Mouse (Mus musculus) macrophage (primary cell): ENCODE results near the gene Colgalt2. TPM values are rescaled to one million over a fixed set of nuclear protein-coding genes. Genes with fewer than 3 reads are reported as not detected.
A peak's percentile ranks its signal among the peaks of the same experiment; 100 is the strongest.

ENCODE experiments used
- H3K27ac ChIP-seq: fragments of 350-480 bp; formaldehyde crosslinking; 2 replicates; pipeline ENCODE4 v1.9.0; 2021
- H3K36me3 ChIP-seq: fragments of 350-480 bp; formaldehyde crosslinking; 2 replicates; pipeline ENCODE4 v1.9.0; 2021; ENCODE audit errors: inconsistent target
- H3K4me3 ChIP-seq: fragments of 350-480 bp; formaldehyde crosslinking; 2 replicates; pipeline ENCODE4 v1.9.0; 2021; ENCODE audit errors: inconsistent target
- H3K79me2 ChIP-seq: fragments of 350-480 bp; formaldehyde crosslinking; 2 replicates; pipeline ENCODE4 v1.9.0; 2021; ENCODE audit errors: inconsistent target
- WGBS: methylation state at CpG from one replicate; pipeline ENCODE4 v1.1.7; 2026; ENCODE audit warnings: inconsistent platforms; ENCODE audit not compliant: missing documents; 5-methylcytosine and 5-hydroxymethylcytosine counted together
- polyA plus RNA-seq: library from polyadenylated mRNA; stranded (reverse); fragments of 250-400 nt; gene quantifications from 3 replicates; pipeline ENCODE4 v1.2.4, GENCODE M21; 2018; ENCODE audit warnings: inconsistent platforms

Gene Colgalt2
- polyA plus RNA-seq, 1 experiment from 2014 or later, result not detected

GRCm38 (mm10) chr1:152549061-152549738 is 149.6 kb downstream of the Colgalt2 start:
- 97% methylated on average over 13 of the region's 13 CpGs for WGBS
- no peak overlapping the region for H3K4me3 ChIP-seq
- H3K36me3 ChIP-seq, result peaks cover 70% of the 10 kb centered on the region
- H3K79me2 ChIP-seq, result no peaks in the 10 kb centered on the region
- no peak overlapping the region for H3K27ac ChIP-seq

GRCm38 (mm10) chr1:152550544-152550943 is 150.9 kb downstream of the Colgalt2 start:
- Histone ChIP-seq H3K79me2 (no peaks in the 10 kb centered on the region), H3K4me3 (no peak overlapping the region), H3K27ac (no peak overlapping the region), H3K36me3 (peaks cover 61% of the 10 kb centered on the region)
- 100% methylated on average over 2 of the region's 2 CpGs for WGBS

DNA sequence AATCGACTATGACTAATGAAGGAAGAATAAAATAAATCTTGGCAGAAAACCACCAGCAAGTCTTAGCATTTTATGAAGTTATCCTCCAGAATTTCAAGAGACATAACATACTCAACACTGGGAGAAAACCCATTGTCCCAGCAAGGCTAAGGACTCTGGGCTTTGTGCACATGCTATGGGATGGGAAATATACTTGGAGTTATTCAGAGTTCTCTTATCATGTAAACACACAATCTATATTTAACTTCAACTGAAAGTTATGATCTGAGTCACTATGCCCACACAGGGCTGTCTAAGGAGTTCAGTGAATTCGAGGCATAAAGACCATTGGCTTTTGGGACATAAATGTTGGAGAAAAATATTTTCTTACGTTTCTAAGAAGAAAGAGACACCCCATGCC is 151.3 kb downstream of the Colgalt2 start:
- WGBS, result 92% methylated on average over 3 of the region's 3 CpGs
- peaks cover 58% of the 10 kb centered on the region for H3K36me3 ChIP-seq
- H3K79me2 ChIP-seq, result no peaks in the 10 kb centered on the region
- no peak overlapping the region for H3K4me3 ChIP-seq
- no peak overlapping the region for H3K27ac ChIP-seq

- WGBS, result 11% methylated on average over 15 of the region's 15 CpGs
- peaks cover 41% of the 10 kb centered on the region; the same call in 1 of the 2 replicates for H3K36me3 ChIP-seq
- H3K4me3 ChIP-seq, result no peak overlapping the region
- H3K79me2 ChIP-seq, result no peaks in the 10 kb centered on the region
- peak overlapping the region; percentile 98 for H3K27ac ChIP-seq
Observed at GRCm38 (mm10) chr1:152553912-152554547, 154.4 kb downstream of the Colgalt2 start.

- 95% methylated on average over 7 of the region's 7 CpGs for WGBS
- Histone ChIP-seq H3K36me3 (peaks cover 28% of the 10 kb centered on the region; the same call in 1 of the 2 replicates), H3K27ac (no peak overlapping the region), H3K79me2 (no peaks in the 10 kb centered on the region), H3K4me3 (no peak overlapping the region)
Observed at GRCm38 (mm10) chr1:152555944-152556573, 156.4 kb downstream of the Colgalt2 start.

DNA sequence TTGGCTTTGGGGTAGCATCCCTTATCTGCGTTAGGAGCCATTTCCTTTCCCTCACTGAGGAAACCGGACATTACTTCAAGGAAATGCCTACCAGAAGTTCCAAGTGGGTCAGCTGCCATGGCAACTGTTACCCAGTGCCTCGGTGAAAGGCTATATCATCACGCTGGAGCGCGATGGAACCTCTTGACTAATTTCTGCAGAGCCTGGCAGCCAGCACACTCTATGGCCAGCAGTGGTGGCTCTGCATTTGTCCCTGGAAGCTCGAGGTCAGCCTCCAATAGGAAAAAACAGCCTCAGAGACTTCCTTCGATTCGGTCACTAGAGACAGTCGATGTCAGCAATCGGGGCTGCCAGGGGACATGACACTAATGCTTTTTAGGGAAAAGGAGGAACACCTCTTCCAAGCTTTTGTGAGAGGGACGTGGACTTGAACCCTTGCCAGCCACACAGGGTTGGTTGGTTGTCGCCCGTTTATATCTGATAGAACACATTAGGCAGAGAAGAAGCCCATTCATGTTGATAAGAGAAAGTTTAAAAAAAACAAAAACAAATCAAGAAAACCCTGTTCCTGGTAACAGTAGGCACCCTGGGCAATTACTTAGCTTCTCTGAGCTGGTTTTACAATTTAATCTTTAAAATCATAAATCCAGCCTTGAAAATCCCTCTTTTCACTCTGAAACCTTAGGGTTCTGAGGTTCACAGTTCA is 157.1 kb downstream of the Colgalt2 start:
- H3K4me3 ChIP-seq, result no peak overlapping the region
- no peak overlapping the region for H3K27ac ChIP-seq
- no peaks in the 10 kb centered on the region for H3K79me2 ChIP-seq
- WGBS, result 94% methylated on average over 14 of the region's 14 CpGs
- H3K36me3 ChIP-seq, result peaks cover 21% of the 10 kb centered on the region; the same call in 1 of the 2 replicates

Other genes starting within 250 kb of the Colgalt2 start
- 11.8 to 33.5 TPM (median 18.3 TPM) in 3 replicates for gene Tsen15, start 13.1 kb upstream of the Colgalt2 start, polyA plus RNA-seq